8 mouse cellular contexts compared by ENCODE assay signal in genomic region chr4:136071178-136071714, GRCm38 (mm10). TPM values are rescaled to one million over a fixed set of nuclear protein-coding genes. Genes with fewer than 3 reads are reported as not detected.
DNase-seq lines count a peak whose midpoint lies in the region; ATAC-seq and TF ChIP-seq lines count a peak whose summit lies in the region.

No protein-coding gene starts in this region.

- no peak overlapping the region for H3K27ac ChIP-seq in cerebellum, adult 2 months (ENCODE audit: insufficient read depth, low read length)
- H3K27ac ChIP-seq in forebrain, postnatal 0 days (ENCODE audit: low read depth, low read length), result no peak overlapping the region
- H3K27ac ChIP-seq in lung, embryonic 16.5 days (ENCODE audit: low read length), result no peak overlapping the region

- no peak overlapping the region for H3K4me3 ChIP-seq in cerebellum, adult 2 months (replicated peaks; ENCODE audit: insufficient read depth, low read depth, low read length)
- H3K4me3 ChIP-seq in forebrain, postnatal 0 days (ENCODE audit: low read depth, low read length), result no peak overlapping the region
- no peak overlapping the region; the same call in 1 of the 2 replicates for H3K4me3 ChIP-seq in lung, embryonic 16.5 days (ENCODE audit: low read length)

- peak; percentile 83 for DNase-seq in MN1 (ENCODE audit: low spot score)
- peak; percentile 51 to 74 for DNase-seq in cerebellum, adult 2 months
- DNase-seq in forebrain, postnatal 0 days, result peak; percentile 83
- peak; percentile 87 for DNase-seq in heart, postnatal 4 days
- peak; percentile 75 for DNase-seq in layer of hippocampus, adult 9-10 months (ENCODE audit: low spot score)
- peak; percentile 47 for DNase-seq in ovary, adult 18-20 months (ENCODE audit: low spot score)
- peak; percentile 89 for DNase-seq in thymus, postnatal 0 days (ENCODE audit: low spot score)

- TF ChIP-seq CTCF in cerebellum, adult 2 months (IDR thresholded peaks at IDR 0.05; ENCODE audit: borderline replicate concordance, insufficient read depth, low read depth, low read length), result peak; percentile 95
- TF ChIP-seq CTCF in forebrain, postnatal 0 days (IDR thresholded peaks at IDR 0.05; ENCODE audit: low read depth), result peak; percentile 99

- no peak for TF ChIP-seq POLR2A in cerebellum, adult 2 months (IDR thresholded peaks at IDR 0.05; ENCODE audit: borderline replicate concordance, insufficient read depth, low read length)

- H3K9me3 ChIP-seq in forebrain, postnatal 0 days (ENCODE audit: low read length), result no peaks in the 10 kb centered on the region
- H3K9me3 ChIP-seq in lung, embryonic 16.5 days (ENCODE audit: control insufficient read depth, low read length), result no peaks in the 10 kb centered on the region

- H3K4me2 ChIP-seq in forebrain, postnatal 0 days (ENCODE audit: low read depth), result peak overlapping the region; percentile 16; the same call in 1 of the 2 replicates
- H3K4me2 ChIP-seq in lung, embryonic 16.5 days (ENCODE audit: low read depth, low read length), result peak overlapping the region; percentile 40

- H3K36me3 ChIP-seq in forebrain, postnatal 0 days (ENCODE audit: insufficient read depth), result no peaks in the 10 kb centered on the region
- H3K36me3 ChIP-seq in lung, embryonic 16.5 days (ENCODE audit: control insufficient read depth, insufficient read depth, low read length), result no peaks in the 10 kb centered on the region

- H3K9ac ChIP-seq in forebrain, postnatal 0 days, result no peak overlapping the region
- H3K9ac ChIP-seq in lung, embryonic 16.5 days (ENCODE audit: low read length), result no peak overlapping the region

- no peaks in the 10 kb centered on the region for H3K27me3 ChIP-seq in cerebellum, adult 2 months (ENCODE audit: control insufficient read depth, insufficient read depth, low read length)
- H3K27me3 ChIP-seq in forebrain, postnatal 0 days (ENCODE audit: insufficient read depth, low read length), result no peaks in the 10 kb centered on the region; the same call in 1 of the 2 replicates
- no peaks in the 10 kb centered on the region for H3K27me3 ChIP-seq in lung, embryonic 16.5 days (ENCODE audit: control insufficient read depth, insufficient read depth, low read depth, low read length)

- WGBS in cerebellum, adult 2 months, result 6% methylated on average over 15 of the region's 15 CpGs
- 2% methylated on average over 15 of the region's 15 CpGs for WGBS in forebrain, postnatal 0 days
- 4% methylated on average over 15 of the region's 15 CpGs for WGBS in lung, embryonic 16.5 days

- H3K4me1 ChIP-seq in cerebellum, adult 2 months (ENCODE audit: control insufficient read depth, insufficient read depth, low read length), result 0 out of 2 replicates have a peak, but pooled peaks cover 5% of the 10 kb centered on the region
- H3K4me1 ChIP-seq in forebrain, postnatal 0 days (ENCODE audit: insufficient read depth), result no peaks in the 10 kb centered on the region
- peaks cover 3% of the 10 kb centered on the region for H3K4me1 ChIP-seq in lung, embryonic 16.5 days (replicated peaks; ENCODE audit: control insufficient read depth, insufficient read depth, low read length)

- ATAC-seq in forebrain, postnatal 0 days, result peak; percentile 69
- peak; percentile 81 for ATAC-seq in lung, embryonic 16.5 days (ENCODE audit: low read depth)

RNA-seq across cellular contexts. Expression of gene Rpl11, which starts 18.0 kb away (rescaled TPM):
- 436 and 481 TPM in 2 replicates for polyA plus RNA-seq in cerebellum, adult 2 months (2012; rRNA removed)
- total RNA-seq in forebrain, postnatal 0 days (2014; rRNA removed), result 872 and 1,141 TPM in 2 replicates
- 313 and 396 TPM in 2 replicates for polyA plus RNA-seq in forebrain, postnatal 0 days (2015; fragmentation: Nextera tagmentation; extraction: Ambion mirVana)
- 100 to 1,000 TPM; 395 to 405 TPM for total RNA-seq in heart, postnatal 4 days (2021)
- 458 and 506 TPM in 2 replicates for polyA plus RNA-seq in lung, embryonic 16.5 days (2015; fragmentation: Nextera tagmentation; extraction: Ambion mirVana)
- 717 and 718 TPM in 2 replicates for polyA plus RNA-seq in thymus, postnatal 0 days (2015; fragmentation: Nextera tagmentation; extraction: Ambion mirVana)

RNA-seq across cellular contexts. Expression of gene Eloa, which starts 49.7 kb away (rescaled TPM):
- polyA plus RNA-seq in cerebellum, adult 2 months (2012; rRNA removed), result 18.3 and 19.2 TPM in 2 replicates
- total RNA-seq in forebrain, postnatal 0 days (2014; rRNA removed), result 32.2 and 36.7 TPM in 2 replicates
- polyA plus RNA-seq in forebrain, postnatal 0 days (2015; fragmentation: Nextera tagmentation; extraction: Ambion mirVana), result 17.2 and 21.3 TPM in 2 replicates
- 10 to 100 TPM; 38.4 to 38.5 TPM for total RNA-seq in heart, postnatal 4 days (2021)
- polyA plus RNA-seq in lung, embryonic 16.5 days (2015; fragmentation: Nextera tagmentation; extraction: Ambion mirVana), result 40.8 and 41.0 TPM in 2 replicates
- polyA plus RNA-seq in thymus, postnatal 0 days (2015; fragmentation: Nextera tagmentation; extraction: Ambion mirVana), result 41.5 and 45.0 TPM in 2 replicates
